Mouse (Mus musculus) embryonic fibroblast, embryonic 13.5 days (primary cell): ENCODE measurements at regions not wholly inside any gene's neighbourhood (a gene's known extent, or its start where the extent isn't known, plus 50 kb on each side); places are given as distances from the start of the nearest gene placed in this dataset.

Source experiments
- CTCF ChIP-seq: IDR thresholded peaks from 2 replicates; pipeline ENCODE4 v1.5.1; 2011; ENCODE audit warnings: mild to moderate bottlenecking, control low read depth, low read length, moderate library complexity, borderline replicate concordance; ENCODE audit not compliant: insufficient read depth
- POLR2A ChIP-seq: IDR thresholded peaks from 2 replicates; pipeline ENCODE4 v1.6.1; 2011; ENCODE audit warnings: low read depth, mild to moderate bottlenecking, control low read depth, low read length, moderate library complexity

DNA sequence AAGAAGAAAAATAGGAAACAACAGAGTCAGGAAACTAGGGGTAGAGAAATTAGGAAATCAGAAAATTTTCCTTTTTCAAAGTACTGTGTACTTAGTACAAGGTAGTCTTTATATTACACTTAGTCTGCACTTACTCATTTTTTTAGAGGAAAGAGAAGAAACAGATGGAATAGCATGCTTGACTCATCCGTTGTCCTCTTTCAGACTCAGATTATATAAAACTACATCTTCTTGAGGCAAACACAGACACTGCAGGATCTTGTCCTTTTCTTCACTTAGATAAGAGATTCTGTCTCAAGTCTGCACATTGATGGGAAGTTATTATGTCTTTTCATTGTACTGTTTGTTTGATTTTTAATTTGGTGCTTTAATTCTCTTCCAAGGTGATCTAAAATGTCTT lies 2198.5 kb upstream of the Pcdh17 start:
- TF ChIP-seq CTCF (no peak), POLR2A (no peak)
